Mouse (Mus musculus): ENCODE results near the gene Nckap5. TPM values are rescaled to one million over a fixed set of nuclear protein-coding genes. Genes with fewer than 3 reads are reported as not detected.
"Not testable (repeated sequence)": the region's sequence is repeated elsewhere in the genome, so short reads cannot be mapped to it uniquely, and the experiment has no call there.

Nckap5 gene
- polyA plus RNA-seq, 1 experiment from 2014 or later = 12.3 TPM

GRCm38 (mm10) chr1:126817381-126818034 is 13.1 kb downstream of the Nckap5 start:
- Histone ChIP-seq H3K4me3 (ENCODE audit: low read depth, low read length) (no peak overlapping the region), H3K4me2 (replicated peaks; ENCODE audit: low read depth) (no peak overlapping the region), H3K9me3 (ENCODE audit: control insufficient read depth) (no peaks in the 10 kb centered on the region), H3K27ac (ENCODE audit: low read depth, low read length) (no peak overlapping the region), H3K4me1 (replicated peaks; ENCODE audit: control insufficient read depth, insufficient read depth, low read length) (no peaks in the 10 kb centered on the region), H3K36me3 (ENCODE audit: control insufficient read depth, insufficient read depth) (no peaks in the 10 kb centered on the region), H3K27me3 (replicated peaks; ENCODE audit: control insufficient read depth, insufficient read depth, low read length) (no peaks in the 10 kb centered on the region), H3K9ac (ENCODE audit: low read depth, low read length) (no peak overlapping the region)
- 29% methylated on average over 9 of the region's 9 CpGs for WGBS
- ATAC-seq = peak; percentile 31; the same call in 1 of the 2 replicates
- no peak for TF ChIP-seq CTCF (IDR thresholded peaks at IDR 0.05; ENCODE audit: low read depth)

GRCm38 (mm10) chr1:126806994-126807611 is 23.5 kb downstream of the Nckap5 start:
- 66% methylated on average over 3 of the region's 3 CpGs for WGBS
- TF ChIP-seq CTCF (IDR thresholded peaks at IDR 0.05; ENCODE audit: low read depth) = no peak
- H3K4me2 ChIP-seq (replicated peaks; ENCODE audit: low read depth) = no peak overlapping the region

GRCm38 (mm10) chr1:126806548-126806947 is 24.1 kb downstream of the Nckap5 start:
- H3K36me3 ChIP-seq (ENCODE audit: control insufficient read depth, insufficient read depth) = no peaks in the 10 kb centered on the region
- TF ChIP-seq CTCF (IDR thresholded peaks at IDR 0.05; ENCODE audit: low read depth) = no peak
- 65% methylated on average over 7 of the region's 7 CpGs for WGBS
- H3K4me3 ChIP-seq (ENCODE audit: low read depth, low read length) = no peak overlapping the region
- no peaks in the 10 kb centered on the region for H3K4me1 ChIP-seq (replicated peaks; ENCODE audit: control insufficient read depth, insufficient read depth, low read length)
- H3K9me3 ChIP-seq (ENCODE audit: control insufficient read depth) = no peaks in the 10 kb centered on the region
- no peaks in the 10 kb centered on the region for H3K27me3 ChIP-seq (replicated peaks; ENCODE audit: control insufficient read depth, insufficient read depth, low read length)
- no peak for ATAC-seq
- H3K4me2 ChIP-seq (replicated peaks; ENCODE audit: low read depth) = no peak overlapping the region
- H3K9ac ChIP-seq (ENCODE audit: low read depth, low read length) = no peak overlapping the region
- no peak overlapping the region for H3K27ac ChIP-seq (ENCODE audit: low read depth, low read length)

More at GRCm38 (mm10) chr1:126806994-126807611, 23.5 kb downstream of the Nckap5 start:
- H3K4me1 ChIP-seq (replicated peaks; ENCODE audit: control insufficient read depth, insufficient read depth, low read length) = no peaks in the 10 kb centered on the region
- no peak overlapping the region for H3K27ac ChIP-seq (ENCODE audit: low read depth, low read length)
- no peak for ATAC-seq
- H3K9me3 ChIP-seq (ENCODE audit: control insufficient read depth) = no peaks in the 10 kb centered on the region
- no peaks in the 10 kb centered on the region for H3K27me3 ChIP-seq (replicated peaks; ENCODE audit: control insufficient read depth, insufficient read depth, low read length)
- H3K4me3 ChIP-seq (ENCODE audit: low read depth, low read length) = no peak overlapping the region
- no peak overlapping the region for H3K9ac ChIP-seq (ENCODE audit: low read depth, low read length)
- H3K36me3 ChIP-seq (ENCODE audit: control insufficient read depth, insufficient read depth) = no peaks in the 10 kb centered on the region

- H3K27ac ChIP-seq (ENCODE audit: low read depth, low read length) = no peak overlapping the region
- H3K36me3 ChIP-seq (ENCODE audit: control insufficient read depth, insufficient read depth) = no peaks in the 10 kb centered on the region
- H3K4me2 ChIP-seq (replicated peaks; ENCODE audit: low read depth) = no peak overlapping the region
- H3K27me3 ChIP-seq (replicated peaks; ENCODE audit: control insufficient read depth, insufficient read depth, low read length) = no peaks in the 10 kb centered on the region
- no peak overlapping the region for H3K4me3 ChIP-seq (ENCODE audit: low read depth, low read length)
- no peaks in the 10 kb centered on the region for H3K4me1 ChIP-seq (replicated peaks; ENCODE audit: control insufficient read depth, insufficient read depth, low read length)
- ATAC-seq = no peak
- H3K9ac ChIP-seq (ENCODE audit: low read depth, low read length) = no peak overlapping the region
- no peak for TF ChIP-seq CTCF (IDR thresholded peaks at IDR 0.05; ENCODE audit: low read depth)
- H3K9me3 ChIP-seq (ENCODE audit: control insufficient read depth) = no peaks in the 10 kb centered on the region
- WGBS = 71% methylated on average over 3 of the region's 3 CpGs
Observed at GRCm38 (mm10) chr1:126802405-126802804, 28.2 kb downstream of the Nckap5 start.

GRCm38 (mm10) chr1:126801706-126802105 is 28.9 kb downstream of the Nckap5 start:
- Histone ChIP-seq H3K36me3 (ENCODE audit: control insufficient read depth, insufficient read depth) (no peaks in the 10 kb centered on the region), H3K4me3 (ENCODE audit: low read depth, low read length) (no peak overlapping the region), H3K4me1 (replicated peaks; ENCODE audit: control insufficient read depth, insufficient read depth, low read length) (no peaks in the 10 kb centered on the region), H3K27me3 (replicated peaks; ENCODE audit: control insufficient read depth, insufficient read depth, low read length) (no peaks in the 10 kb centered on the region), H3K9ac (ENCODE audit: low read depth, low read length) (no peak overlapping the region), H3K9me3 (ENCODE audit: control insufficient read depth) (no peaks in the 10 kb centered on the region), H3K27ac (ENCODE audit: low read depth, low read length) (no peak overlapping the region), H3K4me2 (replicated peaks; ENCODE audit: low read depth) (no peak overlapping the region)
- TF ChIP-seq CTCF (IDR thresholded peaks at IDR 0.05; ENCODE audit: low read depth) = no peak
- ATAC-seq = no peak
- WGBS = 37% methylated on average over 8 of the region's 8 CpGs

- Histone ChIP-seq H3K9ac (ENCODE audit: low read depth, low read length) (no peak overlapping the region), H3K9me3 (ENCODE audit: control insufficient read depth) (no peaks in the 10 kb centered on the region), H3K36me3 (ENCODE audit: control insufficient read depth, insufficient read depth) (no peaks in the 10 kb centered on the region), H3K4me1 (replicated peaks; ENCODE audit: control insufficient read depth, insufficient read depth, low read length) (no peaks in the 10 kb centered on the region), H3K27ac (ENCODE audit: low read depth, low read length) (no peak overlapping the region), H3K27me3 (replicated peaks; ENCODE audit: control insufficient read depth, insufficient read depth, low read length) (no peaks in the 10 kb centered on the region), H3K4me2 (replicated peaks; ENCODE audit: low read depth) (no peak overlapping the region), H3K4me3 (ENCODE audit: low read depth, low read length) (no peak overlapping the region)
- 66% methylated on average over 11 of the region's 11 CpGs for WGBS
- no peak for TF ChIP-seq CTCF (IDR thresholded peaks at IDR 0.05; ENCODE audit: low read depth)
- ATAC-seq = no peak
Observed at GRCm38 (mm10) chr1:126799379-126799798, 31.2 kb downstream of the Nckap5 start.

GRCm38 (mm10) chr1:126780354-126780941 is 50.2 kb downstream of the Nckap5 start:
- H3K9me3 ChIP-seq (ENCODE audit: control insufficient read depth); ATAC-seq; H3K27ac ChIP-seq (ENCODE audit: low read depth, low read length); H3K27me3 ChIP-seq (replicated peaks; ENCODE audit: control insufficient read depth, insufficient read depth, low read length); H3K4me3 ChIP-seq (ENCODE audit: low read depth, low read length); H3K9ac ChIP-seq (ENCODE audit: low read depth, low read length); H3K4me1 ChIP-seq (replicated peaks; ENCODE audit: control insufficient read depth, insufficient read depth, low read length); H3K4me2 ChIP-seq (replicated peaks; ENCODE audit: low read depth); H3K36me3 ChIP-seq (ENCODE audit: control insufficient read depth, insufficient read depth): not testable (repeated sequence)
- no CpG with 5 or more reads among the region's 2 CpGs for WGBS

- not testable (repeated sequence) for H3K27me3 ChIP-seq (replicated peaks; ENCODE audit: control insufficient read depth, insufficient read depth, low read length); H3K9ac ChIP-seq (ENCODE audit: low read depth, low read length); H3K36me3 ChIP-seq (ENCODE audit: control insufficient read depth, insufficient read depth); H3K9me3 ChIP-seq (ENCODE audit: control insufficient read depth); ATAC-seq; H3K4me2 ChIP-seq (replicated peaks; ENCODE audit: low read depth); H3K4me1 ChIP-seq (replicated peaks; ENCODE audit: control insufficient read depth, insufficient read depth, low read length); H3K27ac ChIP-seq (ENCODE audit: low read depth, low read length); H3K4me3 ChIP-seq (ENCODE audit: low read depth, low read length)
- no CpG with 5 or more reads among the region's 6 CpGs for WGBS
Observed at GRCm38 (mm10) chr1:126773947-126774346, 56.7 kb downstream of the Nckap5 start.
